Mouse (Mus musculus): ENCODE data around the gene Nlrc3. TPM values are rescaled to one million over a fixed set of nuclear protein-coding genes. Genes with fewer than 3 reads are reported as not detected.
"Not testable (repeated sequence)": the region's sequence is repeated elsewhere in the genome, so short reads cannot be mapped to it uniquely, and the experiment has no call there.

The Nlrc3 gene
- polyA plus RNA-seq (2015; fragmentation: Nextera tagmentation; extraction: Ambion mirVana): 1.9 and 2.1 TPM in 2 replicates

GRCm38 (mm10) chr16:3976251-3976671, at the start of gene Nlrc3:
Gene Nlrc3, minus strand, starts transcription at chr16:3976632.
- H3K9me3 ChIP-seq (ENCODE audit: control insufficient read depth, low read length): no peaks in the 10 kb centered on the region
- peak within 1 kb of the TSS; percentile 3; the same call in 1 of the 2 replicates for H3K27ac ChIP-seq (ENCODE audit: low read length)
- H3K27me3 ChIP-seq (ENCODE audit: control insufficient read depth, insufficient read depth, low read depth, low read length): no peaks in the 10 kb centered on the region
- peak within 1 kb of the TSS; percentile 23 for H3K4me2 ChIP-seq (ENCODE audit: low read depth, low read length)
- ATAC-seq (ENCODE audit: low read depth): peak; percentile 68
- WGBS: 55% methylated on average over 4 of the region's 4 CpGs
- no peak within 1 kb of the TSS for H3K9ac ChIP-seq (ENCODE audit: low read length)
- H3K4me3 ChIP-seq (ENCODE audit: low read length): peak within 1 kb of the TSS; percentile 9
- no peaks in the 10 kb centered on the region for H3K4me1 ChIP-seq (replicated peaks; ENCODE audit: control insufficient read depth, insufficient read depth, low read length)
- peaks cover 16% of the 10 kb centered on the region for H3K36me3 ChIP-seq (ENCODE audit: control insufficient read depth, insufficient read depth, low read length)

GRCm38 (mm10) chr16:4022719-4023118, 46.3 kb upstream of the Nlrc3 start:
- Histone ChIP-seq H3K4me1 (replicated peaks; ENCODE audit: control insufficient read depth, insufficient read depth, low read length) (no peaks in the 10 kb centered on the region), H3K9ac (ENCODE audit: low read length) (no peak overlapping the region), H3K4me2 (ENCODE audit: low read depth, low read length) (no peak overlapping the region), H3K27me3 (ENCODE audit: control insufficient read depth, insufficient read depth, low read depth, low read length) (no peaks in the 10 kb centered on the region), H3K36me3 (ENCODE audit: control insufficient read depth, insufficient read depth, low read length) (no peaks in the 10 kb centered on the region), H3K4me3 (ENCODE audit: low read length) (no peak overlapping the region), H3K9me3 (ENCODE audit: control insufficient read depth, low read length) (no peaks in the 10 kb centered on the region), H3K27ac (ENCODE audit: low read length) (no peak overlapping the region)
- no peak for ATAC-seq (ENCODE audit: low read depth)
- 63% methylated on average over 4 of the region's 4 CpGs for WGBS

- Histone ChIP-seq H3K36me3 (ENCODE audit: control insufficient read depth, insufficient read depth, low read length) (no peaks in the 10 kb centered on the region), H3K9me3 (ENCODE audit: control insufficient read depth, low read length) (no peaks in the 10 kb centered on the region), H3K27ac (ENCODE audit: low read length) (no peak overlapping the region), H3K4me3 (ENCODE audit: low read length) (no peak overlapping the region), H3K9ac (ENCODE audit: low read length) (no peak overlapping the region), H3K27me3 (ENCODE audit: control insufficient read depth, insufficient read depth, low read depth, low read length) (no peaks in the 10 kb centered on the region), H3K4me1 (replicated peaks; ENCODE audit: control insufficient read depth, insufficient read depth, low read length) (no peaks in the 10 kb centered on the region), H3K4me2 (ENCODE audit: low read depth, low read length) (no peak overlapping the region)
- 88% methylated on average over 1 of the region's 1 CpGs for WGBS
- no peak for ATAC-seq (ENCODE audit: low read depth)
Measured at GRCm38 (mm10) chr16:4021241-4021640, 44.8 kb upstream of the Nlrc3 start.

GRCm38 (mm10) chr16:4017466-4017865, 41.0 kb upstream of the Nlrc3 start:
- not testable (repeated sequence) for H3K4me1 ChIP-seq (replicated peaks; ENCODE audit: control insufficient read depth, insufficient read depth, low read length); H3K9me3 ChIP-seq (ENCODE audit: control insufficient read depth, low read length); H3K36me3 ChIP-seq (ENCODE audit: control insufficient read depth, insufficient read depth, low read length); H3K27ac ChIP-seq (ENCODE audit: low read length); H3K4me3 ChIP-seq (ENCODE audit: low read length); H3K27me3 ChIP-seq (ENCODE audit: control insufficient read depth, insufficient read depth, low read depth, low read length); H3K4me2 ChIP-seq (ENCODE audit: low read depth, low read length); H3K9ac ChIP-seq (ENCODE audit: low read length); ATAC-seq (ENCODE audit: low read depth)
- 72% methylated on average over 6 of the region's 6 CpGs for WGBS

GRCm38 (mm10) chr16:4016786-4017185, 40.4 kb upstream of the Nlrc3 start:
- H3K4me2 ChIP-seq (ENCODE audit: low read depth, low read length); H3K4me3 ChIP-seq (ENCODE audit: low read length); H3K4me1 ChIP-seq (replicated peaks; ENCODE audit: control insufficient read depth, insufficient read depth, low read length); H3K9me3 ChIP-seq (ENCODE audit: control insufficient read depth, low read length); H3K27me3 ChIP-seq (ENCODE audit: control insufficient read depth, insufficient read depth, low read depth, low read length); H3K36me3 ChIP-seq (ENCODE audit: control insufficient read depth, insufficient read depth, low read length); H3K27ac ChIP-seq (ENCODE audit: low read length); ATAC-seq (ENCODE audit: low read depth); H3K9ac ChIP-seq (ENCODE audit: low read length): not testable (repeated sequence)
- 77% methylated on average over 17 of the region's 17 CpGs for WGBS

- H3K9me3 ChIP-seq (ENCODE audit: control insufficient read depth, low read length): no peaks in the 10 kb centered on the region; the same call in 1 of the 2 replicates
- WGBS: 72% methylated on average over 5 of the region's 5 CpGs
- ATAC-seq (ENCODE audit: low read depth): no peak
Measured at GRCm38 (mm10) chr16:4014040-4014668, 37.7 kb upstream of the Nlrc3 start.

GRCm38 (mm10) chr16:4012882-4013570, 36.6 kb upstream of the Nlrc3 start:
- no peak for ATAC-seq (ENCODE audit: low read depth)
- Histone ChIP-seq H3K36me3 (ENCODE audit: control insufficient read depth, insufficient read depth, low read length) (no peaks in the 10 kb centered on the region), H3K27ac (ENCODE audit: low read length) (no peak overlapping the region), H3K9me3 (ENCODE audit: control insufficient read depth, low read length) (no peaks in the 10 kb centered on the region; the same call in 1 of the 2 replicates), H3K4me3 (ENCODE audit: low read length) (no peak overlapping the region), H3K27me3 (ENCODE audit: control insufficient read depth, insufficient read depth, low read depth, low read length) (no peaks in the 10 kb centered on the region), H3K4me2 (ENCODE audit: low read depth, low read length) (no peak overlapping the region), H3K4me1 (replicated peaks; ENCODE audit: control insufficient read depth, insufficient read depth, low read length) (no peaks in the 10 kb centered on the region), H3K9ac (ENCODE audit: low read length) (no peak overlapping the region)
- 63% methylated on average over 4 of the region's 4 CpGs for WGBS

More at GRCm38 (mm10) chr16:4014040-4014668, 37.7 kb upstream of the Nlrc3 start:
- Histone ChIP-seq H3K4me3 (ENCODE audit: low read length) (no peak overlapping the region), H3K9ac (ENCODE audit: low read length) (no peak overlapping the region), H3K4me2 (ENCODE audit: low read depth, low read length) (no peak overlapping the region), H3K36me3 (ENCODE audit: control insufficient read depth, insufficient read depth, low read length) (no peaks in the 10 kb centered on the region), H3K4me1 (replicated peaks; ENCODE audit: control insufficient read depth, insufficient read depth, low read length) (no peaks in the 10 kb centered on the region), H3K27me3 (ENCODE audit: control insufficient read depth, insufficient read depth, low read depth, low read length) (no peaks in the 10 kb centered on the region), H3K27ac (ENCODE audit: low read length) (no peak overlapping the region)

GRCm38 (mm10) chr16:4003489-4004398, 27.3 kb upstream of the Nlrc3 start, which contains the start of gene Slx4:
Gene Slx4, minus strand, starts transcription at chr16:4003770.
- H3K4me2 ChIP-seq (ENCODE audit: low read depth, low read length): peak within 1 kb of the TSS; percentile 90
- H3K36me3 ChIP-seq (ENCODE audit: control insufficient read depth, insufficient read depth, low read length): peaks cover 12% of the 10 kb centered on the region
- WGBS: 1% methylated on average over 51 of the region's 58 CpGs
- peak; percentile 99 for ATAC-seq (ENCODE audit: low read depth)
- H3K9ac ChIP-seq (ENCODE audit: low read length): peak within 1 kb of the TSS; percentile 93
- H3K27me3 ChIP-seq (ENCODE audit: control insufficient read depth, insufficient read depth, low read depth, low read length): no peaks in the 10 kb centered on the region
- H3K9me3 ChIP-seq (ENCODE audit: control insufficient read depth, low read length): no peaks in the 10 kb centered on the region
- H3K4me1 ChIP-seq (replicated peaks; ENCODE audit: control insufficient read depth, insufficient read depth, low read length): peaks cover 13% of the 10 kb centered on the region
- H3K4me3 ChIP-seq (ENCODE audit: low read length): peak within 1 kb of the TSS; percentile 93
- H3K27ac ChIP-seq (ENCODE audit: low read length): peak within 1 kb of the TSS; percentile 94

- Histone ChIP-seq H3K27me3 (ENCODE audit: control insufficient read depth, insufficient read depth, low read depth, low read length) (no peaks in the 10 kb centered on the region), H3K4me2 (ENCODE audit: low read depth, low read length) (no peak overlapping the region), H3K36me3 (ENCODE audit: control insufficient read depth, insufficient read depth, low read length) (peaks cover 73% of the 10 kb centered on the region), H3K9ac (ENCODE audit: low read length) (no peak overlapping the region), H3K4me1 (replicated peaks; ENCODE audit: control insufficient read depth, insufficient read depth, low read length) (no peaks in the 10 kb centered on the region), H3K4me3 (ENCODE audit: low read length) (no peak overlapping the region), H3K9me3 (ENCODE audit: control insufficient read depth, low read length) (no peaks in the 10 kb centered on the region), H3K27ac (ENCODE audit: low read length) (no peak overlapping the region)
- ATAC-seq (ENCODE audit: low read depth): no peak
- 95% methylated on average over 4 of the region's 4 CpGs for WGBS
Measured at GRCm38 (mm10) chr16:3988410-3988809, 12.0 kb upstream of the Nlrc3 start.

Data from lung, embryonic 16.5 days (tissue).